8 mouse cellular contexts compared by ENCODE assay signal in genomic region chr8:70804481-70805206, GRCm38 (mm10). TPM values are rescaled to one million over a fixed set of nuclear protein-coding genes. Genes with fewer than 3 reads are reported as not detected.
A peak's percentile ranks its signal among the peaks of the same experiment; 100 is the strongest.
DNase-seq lines count a peak whose midpoint lies in the region; ATAC-seq lines count a peak whose summit lies in the region.

Gene Mast3 (minus strand): TSS chr8:70805054.

- H3K27ac ChIP-seq in embryonic facial prominence, embryonic 15.5 days (replicated peaks): no peak within 1 kb of the TSS
- H3K27ac ChIP-seq in heart, embryonic 10.5 days: peak within 1 kb of the TSS; percentile 53
- no peak within 1 kb of the TSS; the same call in 1 of the 2 replicates for H3K27ac ChIP-seq in kidney, embryonic 15.5 days
- H3K27ac ChIP-seq in liver, embryonic 13.5 days: peak within 1 kb of the TSS; percentile 78
- H3K27ac ChIP-seq in stomach, embryonic 15.5 days: no peak within 1 kb of the TSS

- H3K4me1 ChIP-seq in embryonic facial prominence, embryonic 15.5 days: peaks cover 17% of the 10 kb centered on the region
- peaks cover 15% of the 10 kb centered on the region for H3K4me1 ChIP-seq in heart, embryonic 10.5 days
- H3K4me1 ChIP-seq in kidney, embryonic 15.5 days: peaks cover 22% of the 10 kb centered on the region
- H3K4me1 ChIP-seq in liver, embryonic 13.5 days (replicated peaks): peaks cover 75% of the 10 kb centered on the region
- peaks cover 15% of the 10 kb centered on the region for H3K4me1 ChIP-seq in stomach, embryonic 15.5 days

- ATAC-seq in embryonic facial prominence, embryonic 15.5 days (ENCODE audit: insufficient number of reproducible peaks, low FRiP score, low TSS enrichment, low read depth): peak; percentile 89
- peak; percentile 91 for ATAC-seq in kidney, embryonic 15.5 days (replicated peaks; ENCODE audit: low FRiP score)
- ATAC-seq in liver, embryonic 13.5 days (ENCODE audit: low read depth): peak; percentile 88
- ATAC-seq in stomach, embryonic 15.5 days (ENCODE audit: insufficient read depth, low FRiP score, low read depth): peak; percentile 88

- H3K27me3 ChIP-seq in embryonic facial prominence, embryonic 15.5 days: peaks cover 33% of the 10 kb centered on the region
- peaks cover 88% of the 10 kb centered on the region for H3K27me3 ChIP-seq in heart, embryonic 10.5 days (ENCODE audit: insufficient read depth, poor library complexity, severe bottlenecking)
- peaks cover 60% of the 10 kb centered on the region for H3K27me3 ChIP-seq in kidney, embryonic 15.5 days
- peaks cover 38% of the 10 kb centered on the region for H3K27me3 ChIP-seq in liver, embryonic 13.5 days
- peaks cover 15% of the 10 kb centered on the region for H3K27me3 ChIP-seq in stomach, embryonic 15.5 days (replicated peaks)

- peak; percentile 85 for DNase-seq in 3134 (ENCODE audit: extremely low read depth, insufficient read length, low spot score)
- DNase-seq in adipocyte (ENCODE audit: low spot score): peak; percentile 84
- peak; percentile 94 for DNase-seq in heart, embryonic 10.5 days (ENCODE audit: low spot score)
- DNase-seq in liver, embryonic 13.5 days: peak; percentile 79
- peak; percentile 86 for DNase-seq in neural tube, embryonic 10.5 days (ENCODE audit: extremely low spot score, low spot score)

- no peaks in the 10 kb centered on the region for H3K36me3 ChIP-seq in embryonic facial prominence, embryonic 15.5 days
- no peaks in the 10 kb centered on the region for H3K36me3 ChIP-seq in heart, embryonic 10.5 days
- H3K36me3 ChIP-seq in kidney, embryonic 15.5 days: no peaks in the 10 kb centered on the region
- H3K36me3 ChIP-seq in liver, embryonic 13.5 days: no peaks in the 10 kb centered on the region
- H3K36me3 ChIP-seq in stomach, embryonic 15.5 days: no peaks in the 10 kb centered on the region

- 1% methylated on average over 45 of the region's 45 CpGs for WGBS in embryonic facial prominence, embryonic 15.5 days
- WGBS in heart, embryonic 10.5 days: under 1% methylated on average over 45 of the region's 45 CpGs
- WGBS in kidney, embryonic 15.5 days: 1% methylated on average over 45 of the region's 45 CpGs
- WGBS in liver, embryonic 13.5 days (ENCODE audit: insufficient replicate concordance): under 1% methylated on average over 45 of the region's 45 CpGs
- 1% methylated on average over 45 of the region's 45 CpGs for WGBS in stomach, embryonic 15.5 days

- H3K4me3 ChIP-seq in embryonic facial prominence, embryonic 15.5 days (replicated peaks): peak within 1 kb of the TSS; percentile 59
- H3K4me3 ChIP-seq in heart, embryonic 10.5 days: peak within 1 kb of the TSS; percentile 59
- H3K4me3 ChIP-seq in kidney, embryonic 15.5 days (replicated peaks): peak within 1 kb of the TSS; percentile 61
- peak within 1 kb of the TSS; percentile 68 for H3K4me3 ChIP-seq in liver, embryonic 13.5 days (replicated peaks)
- H3K4me3 ChIP-seq in stomach, embryonic 15.5 days (replicated peaks): peak within 1 kb of the TSS; percentile 44

- peak within 1 kb of the TSS; percentile 92 for H3K4me2 ChIP-seq in embryonic facial prominence, embryonic 15.5 days (replicated peaks)
- H3K4me2 ChIP-seq in kidney, embryonic 15.5 days: peak within 1 kb of the TSS; percentile 96
- peak within 1 kb of the TSS; percentile 98 for H3K4me2 ChIP-seq in liver, embryonic 13.5 days
- H3K4me2 ChIP-seq in stomach, embryonic 15.5 days: peak within 1 kb of the TSS; percentile 81

- peak within 1 kb of the TSS; percentile 31; the same call in 1 of the 2 replicates for H3K9ac ChIP-seq in embryonic facial prominence, embryonic 15.5 days
- peak within 1 kb of the TSS; percentile 45 for H3K9ac ChIP-seq in kidney, embryonic 15.5 days
- H3K9ac ChIP-seq in liver, embryonic 13.5 days: peak within 1 kb of the TSS; percentile 73
- no peak within 1 kb of the TSS for H3K9ac ChIP-seq in stomach, embryonic 15.5 days

- H3K9me3 ChIP-seq in embryonic facial prominence, embryonic 15.5 days (replicated peaks): no peaks in the 10 kb centered on the region
- H3K9me3 ChIP-seq in heart, embryonic 10.5 days: no peaks in the 10 kb centered on the region
- no peaks in the 10 kb centered on the region for H3K9me3 ChIP-seq in kidney, embryonic 15.5 days (replicated peaks)
- no peaks in the 10 kb centered on the region for H3K9me3 ChIP-seq in liver, embryonic 13.5 days (replicated peaks)
- no peaks in the 10 kb centered on the region for H3K9me3 ChIP-seq in stomach, embryonic 15.5 days

RNA-seq across cellular contexts. Expression of gene Mast3, which starts in this region (rescaled TPM):
- polyA plus RNA-seq in embryonic facial prominence, embryonic 15.5 days (2015; fragmentation: Nextera tagmentation; extraction: Ambion mirVana): 19.1 and 20.2 TPM in 2 replicates
- 7.9 and 9.3 TPM in 2 replicates for polyA plus RNA-seq in heart, embryonic 10.5 days (2016; fragmentation: Nextera tagmentation; extraction: Ambion mirVana)
- polyA plus RNA-seq in kidney, embryonic 15.5 days (2015; fragmentation: Nextera tagmentation; extraction: Ambion mirVana): 12.9 and 18.1 TPM in 2 replicates
- 4.9 and 6.2 TPM in 2 replicates for polyA plus RNA-seq in liver, embryonic 13.5 days (2015; fragmentation: Nextera tagmentation; extraction: Ambion mirVana)
- 13.3 and 16.5 TPM in 2 replicates for polyA plus RNA-seq in stomach, embryonic 15.5 days (2015; fragmentation: Nextera tagmentation; extraction: Ambion mirVana)

Comparison
In these comparisons a context has a peak if more than half of its experiments do, and no peak if none do; other contexts are left out.
1. H3K27ac ChIP-seq: peak in heart, embryonic 10.5 days (single experiment) and liver, embryonic 13.5 days (single experiment); none in embryonic facial prominence, embryonic 15.5 days (single experiment), kidney, embryonic 15.5 days (single experiment) and stomach, embryonic 15.5 days (single experiment).
2. Peak in every context shown above with its lines, with median percentiles within 50 percentile points of each other: DNase-seq, ATAC-seq, H3K4me2 ChIP-seq and H3K4me3 ChIP-seq.